Mouse (Mus musculus) erythroblast, adult 5-6 weeks (primary cell): Measurements from ENCODE around the gene Wnk2. TPM values are rescaled to one million over a fixed set of nuclear protein-coding genes. Genes with fewer than 3 reads are reported as not detected.

Experiments used
- ATAC-seq: replicated peaks from 2 replicates; pipeline ENCODE4 v1.8.0; 2016; ENCODE audit warnings: moderate number of reproducible peaks, mild to moderate bottlenecking, moderate TSS enrichment, inconsistent platforms; ENCODE audit not compliant: poor library complexity, low FRiP score, severe bottlenecking
- total RNA-seq, 2 experiments: library from RNA; stranded (forward) in 1 of 2; stranded (reverse) in 1 of 2; fragments of 150-400 nt in 1 of 2; fragments of 200-764, 138-1000 nt in 1 of 2; gene quantifications; 2 replicates each; pipeline versions ENCODE4 v1.2.3 to v1.2.4; 2015 to 2017; ENCODE audit warnings: low replicate concordance in 2 of 2

The Wnk2 gene
- total RNA-seq, 2 experiments from 2014 or later: not detected

DNA sequence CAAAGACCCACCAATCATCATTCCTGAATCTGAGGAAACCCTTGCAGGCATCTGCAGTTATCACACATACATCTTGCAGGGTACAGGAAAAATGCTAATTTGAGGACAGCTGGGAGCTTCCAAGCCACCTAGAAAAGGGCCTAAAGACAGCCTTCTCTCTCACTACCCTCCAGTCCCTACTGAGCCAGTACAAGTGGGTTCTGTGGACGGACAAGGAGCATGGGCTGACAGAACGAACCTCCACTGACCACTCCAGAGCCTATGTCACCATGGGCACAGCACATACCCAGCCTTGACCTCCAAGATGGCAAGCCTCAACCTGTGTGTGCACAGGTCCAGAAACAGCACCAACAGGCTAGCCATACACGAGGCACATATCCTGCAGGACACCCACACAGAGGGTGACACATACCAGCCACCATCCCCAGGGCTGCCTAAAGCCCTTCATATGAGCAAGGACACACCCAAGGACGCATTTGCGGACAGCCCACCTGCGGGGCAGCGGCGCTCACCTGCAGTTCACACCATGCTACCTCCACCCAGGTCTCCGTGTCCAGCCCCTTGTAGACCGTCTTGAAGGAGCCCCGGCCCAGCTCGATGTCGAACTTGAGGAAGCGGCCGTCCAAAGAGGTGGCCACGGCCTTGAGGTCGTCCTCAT is 1.6 kb downstream of the Wnk2 start:
- no peak for ATAC-seq

DNA sequence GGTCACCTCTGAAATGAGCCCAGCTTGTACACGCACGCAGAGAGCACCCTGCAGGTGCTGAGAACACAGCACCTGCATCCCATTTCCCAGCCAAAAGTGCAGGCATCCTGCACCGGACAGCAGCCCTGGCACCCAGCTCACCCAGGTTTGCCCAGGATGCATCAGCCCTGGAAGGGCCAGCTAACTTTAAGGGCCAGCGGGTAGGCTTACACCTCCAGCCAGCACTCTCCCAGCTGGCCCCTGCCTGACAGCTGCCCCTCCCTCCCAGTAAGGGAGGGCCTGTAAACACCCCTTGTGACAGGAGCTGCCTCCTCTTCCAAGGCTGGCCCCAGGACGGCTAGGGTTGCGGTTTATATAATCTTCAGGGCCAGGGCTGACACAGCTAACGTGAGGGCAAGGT is 2.4 kb downstream of the Wnk2 start:
- no peak for ATAC-seq

DNA sequence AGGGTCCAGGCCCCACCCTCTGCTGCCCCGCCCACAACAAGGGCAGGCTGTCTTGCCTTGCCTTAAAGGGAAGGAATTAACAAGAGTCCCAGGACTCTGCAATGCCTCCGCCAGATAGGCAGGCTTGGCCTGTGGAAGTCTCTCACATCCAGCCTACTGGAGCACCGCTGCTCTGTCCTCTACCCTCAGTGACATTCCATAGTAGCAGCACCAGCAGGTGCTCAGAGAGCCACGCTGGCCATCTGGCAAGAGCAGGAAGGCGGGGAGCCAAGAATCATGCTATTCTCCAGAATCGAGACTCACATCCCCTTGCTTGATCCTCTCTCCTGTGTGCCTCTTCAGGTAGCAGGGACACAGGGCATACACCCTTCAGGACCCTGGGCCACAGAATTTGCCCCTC is 3.4 kb downstream of the Wnk2 start:
- ATAC-seq: no peak

DNA sequence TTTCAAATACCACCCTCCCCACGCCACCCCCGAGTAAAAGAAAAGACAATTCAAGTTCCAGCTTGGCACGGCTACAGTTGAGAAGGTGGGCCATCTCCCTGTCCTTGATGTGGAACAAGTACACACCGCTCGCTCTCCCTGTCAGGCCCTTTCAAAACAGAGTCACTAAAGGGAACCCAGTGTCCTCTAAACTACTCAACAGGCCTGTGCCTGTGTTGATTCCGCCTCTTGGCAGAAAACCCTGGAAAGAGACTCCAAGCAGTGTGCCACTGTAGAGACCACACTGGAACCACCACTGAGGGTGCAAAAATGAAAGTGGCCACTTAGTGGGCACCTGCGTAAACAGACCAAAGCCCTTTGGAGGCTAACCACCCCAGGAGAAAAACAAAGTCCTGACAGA is 4.5 kb downstream of the Wnk2 start:
- no peak for ATAC-seq

DNA sequence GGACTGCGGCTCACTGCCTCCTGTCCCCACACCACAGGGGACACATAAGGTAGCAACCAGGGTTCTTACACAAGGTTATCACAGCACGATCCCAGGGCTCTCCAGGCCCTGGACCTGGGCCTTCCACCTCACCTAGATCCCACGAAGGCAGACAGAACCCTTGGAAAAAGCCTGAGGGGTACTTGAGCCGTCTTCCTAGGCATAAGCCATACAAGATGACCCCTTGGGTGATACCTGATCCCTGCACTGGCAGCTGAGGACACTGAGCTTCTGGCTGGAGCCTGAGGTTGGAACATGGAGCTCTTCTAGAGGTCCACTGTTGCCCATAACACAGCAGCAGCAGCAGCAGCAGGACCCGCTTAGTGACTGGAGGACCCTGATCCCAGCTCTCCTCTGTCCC is 5.4 kb downstream of the Wnk2 start:
- ATAC-seq: no peak

DNA sequence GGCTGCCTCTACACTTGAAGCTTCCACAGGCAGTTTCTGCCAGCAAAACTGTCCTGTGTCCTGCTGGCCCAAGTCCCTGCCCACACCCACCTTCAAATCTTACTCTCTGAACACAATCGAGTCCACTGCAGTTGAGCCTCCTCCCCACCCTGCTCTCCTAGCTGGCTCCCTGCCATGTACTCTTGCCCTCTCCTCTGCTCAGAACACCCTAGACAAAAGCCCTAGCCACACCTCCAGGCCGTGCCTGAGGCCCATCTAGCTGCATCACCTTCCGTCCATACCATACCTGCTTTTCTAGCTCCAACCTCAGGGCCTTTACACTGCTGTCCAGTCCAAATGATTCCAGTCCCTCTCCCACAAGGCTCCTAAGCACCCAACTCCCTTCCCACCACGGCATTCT is 7.2 kb downstream of the Wnk2 start:
- no peak for ATAC-seq

DNA sequence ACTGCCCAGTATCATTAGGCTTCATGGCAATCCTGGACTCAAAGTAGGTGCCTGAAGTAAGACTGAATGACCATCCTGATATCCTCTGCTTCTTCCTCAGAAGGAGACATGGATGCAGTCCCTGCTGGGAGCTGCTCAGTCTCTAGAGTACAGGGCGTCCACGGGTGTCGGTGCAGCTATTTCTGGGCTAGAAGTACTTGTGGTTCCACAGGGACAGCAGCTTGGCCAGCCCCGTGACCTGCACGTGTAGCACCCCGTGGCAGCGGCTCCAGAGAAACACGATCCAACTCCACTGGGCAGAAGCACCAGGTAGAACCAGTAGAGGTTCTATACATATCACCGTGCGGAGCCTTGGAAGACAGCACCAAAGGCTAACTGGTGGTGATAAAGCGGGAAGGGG is 13.3 kb downstream of the Wnk2 start:
- no peak for ATAC-seq

DNA sequence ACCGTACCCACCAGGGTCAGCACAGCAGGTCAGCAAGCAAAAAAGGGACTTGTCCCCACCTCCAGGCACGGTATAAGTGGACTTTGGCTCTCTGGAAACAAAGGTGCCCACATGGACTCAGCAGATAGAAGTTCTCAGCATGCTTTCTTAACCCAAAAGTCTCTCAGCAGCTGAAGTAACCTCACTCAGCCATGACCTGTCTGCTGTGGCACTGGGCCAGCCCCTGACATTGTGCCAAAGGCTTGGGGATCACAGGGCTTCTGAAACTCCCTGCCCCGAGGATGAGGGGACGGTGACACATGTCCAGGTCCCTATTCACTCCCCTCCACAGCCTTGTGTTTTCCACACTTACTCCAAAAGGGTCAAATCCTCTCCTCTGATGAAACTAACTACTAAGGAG is 14.7 kb downstream of the Wnk2 start:
- no peak for ATAC-seq

DNA sequence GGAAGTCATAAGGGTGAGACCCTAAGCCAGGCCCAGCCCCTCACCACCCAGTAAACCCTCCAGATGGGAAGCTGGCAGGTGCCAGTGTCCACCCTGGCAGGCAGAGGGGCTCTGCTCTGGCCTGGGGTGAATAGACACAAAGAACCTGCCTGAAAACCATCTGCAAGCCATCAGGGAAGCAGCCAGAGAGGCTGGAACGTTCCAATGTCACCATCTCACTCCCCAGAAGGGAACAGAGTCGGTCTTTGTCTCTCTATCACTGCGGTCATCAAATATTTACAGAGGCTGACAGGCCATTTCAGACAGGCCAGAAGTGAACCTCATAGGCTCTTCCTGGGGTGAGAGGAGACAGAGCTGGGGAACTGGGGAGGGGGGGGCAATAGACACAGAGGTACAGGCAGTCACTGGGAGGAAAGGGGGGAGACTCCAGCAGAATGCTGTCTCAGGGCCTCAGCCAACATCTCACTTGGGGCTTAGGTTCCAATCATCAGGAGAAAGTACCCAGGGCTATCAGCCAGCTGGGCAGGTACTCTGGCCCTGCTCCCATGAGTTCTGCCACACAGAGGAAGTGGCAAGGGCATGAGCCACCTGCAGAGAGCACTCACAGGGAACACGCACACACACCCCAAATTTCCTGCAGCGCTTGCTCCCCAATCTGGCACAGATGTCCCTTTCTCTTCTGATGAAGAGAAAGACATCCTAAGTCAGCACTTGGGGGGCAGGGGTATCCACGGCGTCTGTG is 15.7 kb downstream of the Wnk2 start:
- ATAC-seq: no peak

DNA sequence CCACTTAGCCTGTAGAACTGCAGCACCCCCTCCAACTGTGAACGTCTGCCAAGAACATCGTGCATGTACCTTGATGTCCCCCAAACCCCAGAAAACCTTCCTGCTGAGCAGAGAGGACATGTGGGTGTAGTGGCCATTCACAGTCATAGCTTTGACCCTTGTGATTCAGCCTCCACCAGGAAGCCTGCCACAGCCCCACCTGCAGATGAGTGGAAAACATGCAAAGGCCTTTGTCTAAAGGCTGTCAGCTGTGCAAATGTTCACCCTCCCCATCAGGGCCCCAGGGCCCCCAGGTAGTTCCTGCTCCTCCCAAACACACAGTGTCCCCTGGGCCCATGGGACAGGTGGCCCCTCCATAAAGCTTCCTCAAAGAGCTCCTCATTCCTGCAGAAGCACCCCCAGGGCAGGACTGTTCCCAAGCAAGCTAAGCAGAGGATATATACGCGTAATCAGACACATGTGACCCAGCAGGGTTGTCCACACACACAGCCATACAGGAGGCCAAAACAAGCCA is 16.4 kb downstream of the Wnk2 start:
- no peak for ATAC-seq

DNA sequence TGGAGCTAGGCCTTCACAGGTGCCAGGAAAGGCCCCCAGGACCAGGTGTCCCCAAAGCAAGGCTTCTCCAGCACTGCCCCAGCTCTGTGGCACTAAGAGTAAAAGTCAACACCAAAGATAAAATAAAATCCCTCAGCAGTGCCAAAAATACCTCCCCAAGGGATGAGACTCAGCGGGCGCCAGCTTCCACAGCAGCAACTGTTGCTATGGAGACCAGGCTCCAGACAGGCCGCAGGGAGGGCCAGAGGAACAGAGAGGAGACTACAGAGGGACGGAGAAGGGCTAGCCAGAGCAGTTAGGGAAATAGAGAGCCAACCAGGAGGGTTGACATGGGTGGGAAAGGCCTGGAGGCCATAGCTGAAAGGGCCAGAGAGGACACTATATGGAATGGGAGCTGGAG is 18.0 kb downstream of the Wnk2 start:
- no peak for ATAC-seq

DNA sequence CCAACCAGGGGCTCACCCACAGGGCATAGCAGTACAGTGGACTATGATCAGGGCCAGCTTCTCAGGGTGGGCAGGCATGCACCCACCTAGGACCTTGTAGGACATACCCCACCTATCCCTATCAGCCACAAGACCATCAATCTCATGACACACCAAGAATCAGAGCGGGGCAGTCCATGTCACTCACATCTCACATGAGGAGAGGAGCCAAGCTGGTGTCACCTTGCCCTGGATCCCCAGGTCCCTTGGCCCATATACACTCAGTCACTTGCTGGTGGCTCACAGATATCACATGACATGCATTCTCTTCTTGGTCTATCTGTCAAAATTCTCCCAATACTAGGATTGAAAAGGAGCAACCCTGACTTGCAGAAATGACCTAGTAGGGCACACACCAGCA is 18.7 kb downstream of the Wnk2 start:
- no peak for ATAC-seq

DNA sequence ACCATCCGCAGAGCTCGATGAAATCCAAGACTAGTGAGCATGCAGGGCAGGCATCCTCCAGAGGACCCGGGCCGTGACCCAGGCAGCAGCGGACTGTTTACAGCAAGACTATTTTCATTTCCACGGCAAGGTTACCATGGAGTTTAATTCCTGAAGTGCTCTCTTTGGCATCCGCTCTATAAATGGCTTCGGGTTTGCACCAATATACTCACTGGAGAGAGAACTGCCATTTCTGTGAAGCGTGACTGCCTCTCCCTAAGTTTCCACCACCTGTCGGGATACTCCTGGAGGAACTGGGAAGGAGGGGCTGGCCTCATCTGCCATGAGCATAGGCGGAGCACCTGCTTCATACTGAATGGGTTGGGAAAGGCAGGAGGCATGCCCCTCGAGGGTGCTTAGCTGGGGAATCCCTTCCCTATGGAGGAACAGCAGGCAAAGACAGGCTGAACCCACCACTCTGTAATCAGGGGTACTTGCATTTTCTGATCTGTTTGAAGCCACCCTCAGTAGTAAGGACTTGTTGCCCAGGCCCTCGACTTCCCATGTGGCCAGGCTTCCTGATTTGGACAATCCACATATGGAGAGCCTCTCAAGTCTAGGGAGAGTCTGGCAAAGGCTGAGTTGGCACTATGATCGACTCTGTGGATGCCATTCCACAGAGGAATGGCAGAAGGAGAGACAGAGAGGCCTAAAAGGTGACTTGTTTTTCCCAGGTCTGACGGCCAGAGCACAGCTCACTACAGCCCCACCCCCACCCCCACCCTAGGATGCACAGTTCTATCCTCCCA is 19.8 kb downstream of the Wnk2 start:
- no peak for ATAC-seq

DNA sequence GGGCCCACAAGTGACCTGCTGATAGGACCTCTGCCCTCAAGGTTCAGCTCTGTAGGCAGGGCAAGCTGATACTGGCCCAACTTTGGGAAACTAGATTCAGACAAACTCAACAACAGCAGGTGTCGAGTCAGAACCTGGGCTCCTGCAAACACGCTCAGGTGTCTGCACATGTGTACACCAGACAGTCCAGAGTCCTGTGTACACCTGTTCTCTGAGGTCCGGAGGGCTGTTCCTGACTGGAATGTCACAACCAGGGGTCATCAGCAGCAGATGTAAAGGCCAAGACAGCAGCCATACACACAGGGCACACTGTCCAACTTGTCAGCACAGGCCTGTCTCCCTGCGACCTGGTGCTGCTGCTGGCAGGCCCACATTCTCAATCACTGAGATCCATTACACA is 25.7 kb downstream of the Wnk2 start:
- ATAC-seq: no peak

DNA sequence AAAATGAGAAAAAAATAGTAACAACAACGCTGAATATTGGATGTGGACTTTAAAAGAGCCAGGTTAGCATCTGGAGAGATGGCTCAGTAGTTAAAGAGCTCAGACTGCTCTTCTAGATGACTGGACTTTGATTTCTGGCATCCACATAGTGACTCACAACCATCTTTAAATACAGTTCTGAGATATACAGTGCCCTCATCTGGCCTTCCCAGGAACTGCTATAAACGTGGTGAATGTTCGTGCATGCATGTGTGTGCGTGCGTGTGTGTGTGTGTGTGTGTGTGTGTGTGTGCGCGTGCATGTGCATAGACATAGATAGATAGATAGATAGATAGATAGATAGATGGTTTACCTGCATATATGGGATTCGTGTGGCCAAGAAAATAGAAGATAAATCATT is 30.3 kb downstream of the Wnk2 start:
- no peak for ATAC-seq

DNA sequence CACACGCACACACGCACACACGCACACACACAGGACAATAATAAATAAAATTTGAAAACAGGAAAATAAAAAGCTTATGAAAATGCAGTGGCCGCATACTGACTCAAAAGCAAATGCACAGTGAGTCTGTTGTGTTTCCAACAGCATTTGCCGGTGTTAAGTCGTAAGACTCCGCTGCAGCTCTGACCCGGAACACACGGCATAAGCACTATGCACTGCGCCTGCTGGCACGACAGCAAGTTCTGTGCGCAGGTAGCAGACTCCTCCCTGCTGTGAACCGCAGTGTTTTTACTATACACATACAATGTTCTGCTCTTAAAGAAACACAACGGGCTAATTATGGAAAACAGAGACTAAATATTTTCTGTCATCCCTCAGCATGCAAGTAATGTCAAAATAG is 32.9 kb downstream of the Wnk2 start:
- ATAC-seq: no peak

DNA sequence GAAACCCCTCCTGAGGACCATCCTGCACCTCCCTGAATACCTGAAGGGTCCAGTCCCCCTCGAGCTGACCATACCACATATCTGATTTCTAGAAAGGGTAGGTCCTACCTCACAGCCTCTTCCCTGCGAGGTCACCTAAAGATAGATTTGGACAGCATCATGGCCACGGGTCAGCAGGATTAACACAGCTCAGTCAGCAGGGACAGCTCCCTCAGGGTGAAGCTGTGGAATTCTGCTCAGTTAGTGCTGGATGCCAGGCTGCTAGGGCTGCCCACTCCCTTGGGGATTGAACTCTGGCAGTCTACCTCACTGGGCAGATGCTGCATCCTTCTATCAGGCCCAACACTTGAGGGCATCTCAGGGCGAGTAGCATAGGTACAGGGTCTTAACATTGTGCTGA is 33.7 kb downstream of the Wnk2 start:
- ATAC-seq: no peak

DNA sequence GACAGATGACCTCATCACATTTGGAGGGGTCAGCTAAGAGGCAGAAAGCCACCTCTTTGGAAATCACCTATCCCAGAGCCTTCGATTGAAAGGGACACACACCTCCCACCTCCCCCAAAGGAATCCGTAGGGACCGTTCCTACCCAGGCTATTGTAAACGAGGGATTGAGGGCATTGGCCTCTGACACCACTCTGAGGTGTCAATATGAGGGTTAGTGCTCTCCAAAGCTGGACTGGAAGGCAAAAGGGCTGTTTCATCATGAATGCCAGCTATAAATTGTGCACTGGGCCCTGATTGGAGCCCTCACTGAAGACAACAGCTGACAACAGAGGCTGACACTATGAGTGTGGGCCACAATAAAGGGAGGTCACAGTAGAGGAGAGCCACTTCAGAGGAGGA is 34.5 kb downstream of the Wnk2 start:
- no peak for ATAC-seq

DNA sequence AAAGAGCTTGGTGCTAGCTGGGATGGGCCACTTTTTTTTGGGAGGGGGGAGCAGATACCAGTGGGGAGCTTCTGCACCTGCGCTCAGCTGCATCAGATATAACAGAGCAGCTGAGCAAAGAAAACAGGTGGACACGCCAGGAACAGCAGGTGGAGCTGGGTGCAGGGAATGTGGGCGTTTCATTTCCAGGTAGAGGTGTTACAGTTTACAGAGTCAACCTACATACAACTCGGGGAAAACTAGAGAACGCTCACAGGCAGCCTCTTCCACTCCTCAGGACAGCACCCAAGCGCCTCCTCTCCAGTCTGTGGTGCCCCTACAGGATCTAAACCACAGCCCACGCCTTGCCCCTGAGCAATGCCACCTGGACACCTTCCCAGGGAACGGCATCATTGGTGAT is 35.2 kb downstream of the Wnk2 start:
- ATAC-seq: no peak

DNA sequence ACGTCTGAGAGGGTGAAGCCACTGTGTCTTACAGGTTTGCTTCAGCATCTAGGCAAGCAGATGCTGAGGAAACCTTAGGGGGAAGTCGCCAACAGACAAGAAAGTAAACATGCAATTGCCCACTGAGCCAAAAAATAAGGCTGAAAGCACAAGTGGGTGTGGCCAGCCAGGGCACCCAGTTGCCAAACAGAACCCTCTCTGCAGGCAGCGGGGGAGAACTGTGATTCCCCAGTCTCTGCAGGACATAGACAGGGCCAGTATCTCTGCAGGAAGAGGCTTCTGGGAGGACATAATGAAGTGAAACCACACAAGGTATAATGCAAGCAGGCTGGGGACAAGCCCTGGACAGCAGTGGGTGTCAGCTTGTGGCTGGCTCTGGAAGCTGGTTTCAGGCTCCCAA is 38.1 kb downstream of the Wnk2 start:
- no peak for ATAC-seq
